Mouse (Mus musculus) c-Kit-positive CD71-negative TER-119-negative erythroid progenitor cells, embryonic 14.5 days (primary cell): ENCODE measurements around the gene Eif2d.

Source experiments
- DNase-seq: peaks from one replicate; pipeline ENCODE4 v3.0.0-alpha.2; 2013; ENCODE audit warnings: low read depth

Eif2d gene

GRCm38 (mm10) chr1:131213361-131213760, 60.4 kb downstream of the Eif2d start:
- no peak for DNase-seq

- no peak for DNase-seq
These were observed 66.0 kb downstream of the Eif2d start for GRCm38 (mm10) chr1:131218933-131219332.

DNA sequence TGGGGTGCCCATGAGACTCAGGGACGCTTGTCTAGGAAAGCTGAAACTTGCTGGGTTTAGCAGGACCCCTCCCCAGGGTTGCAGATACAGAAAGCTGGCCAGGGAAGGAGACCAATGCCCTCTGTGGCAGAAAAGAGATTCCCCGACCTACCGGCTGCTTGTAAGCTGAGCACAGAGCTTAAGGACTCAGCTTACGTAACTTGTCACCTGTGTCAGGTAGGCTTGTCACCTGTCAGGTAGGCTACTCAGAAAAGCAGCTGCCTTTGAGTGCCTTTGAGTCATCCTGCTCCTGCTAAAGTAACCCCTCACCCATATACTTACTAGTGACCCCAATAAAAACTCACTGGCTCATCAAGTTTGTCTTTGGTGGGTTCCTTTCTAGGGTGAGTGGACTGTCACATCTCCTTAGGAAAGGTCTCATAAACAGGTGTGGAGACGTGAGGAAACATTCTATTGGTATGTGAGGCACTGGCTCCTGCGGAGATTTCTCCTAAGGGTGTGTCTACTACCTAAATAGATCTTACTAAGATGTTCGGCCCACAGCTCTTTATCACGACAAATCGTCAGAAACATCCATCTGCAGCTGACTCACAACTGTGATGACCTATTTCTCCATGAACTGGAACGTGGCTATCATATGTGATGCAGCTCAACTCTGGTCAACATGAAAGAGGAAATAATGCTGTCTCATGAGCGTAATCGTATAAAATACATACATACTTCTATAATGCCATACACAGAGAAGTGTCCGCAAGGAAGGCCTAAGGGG, 69.0 kb downstream of the Eif2d start:
- DNase-seq = no peak

DNA sequence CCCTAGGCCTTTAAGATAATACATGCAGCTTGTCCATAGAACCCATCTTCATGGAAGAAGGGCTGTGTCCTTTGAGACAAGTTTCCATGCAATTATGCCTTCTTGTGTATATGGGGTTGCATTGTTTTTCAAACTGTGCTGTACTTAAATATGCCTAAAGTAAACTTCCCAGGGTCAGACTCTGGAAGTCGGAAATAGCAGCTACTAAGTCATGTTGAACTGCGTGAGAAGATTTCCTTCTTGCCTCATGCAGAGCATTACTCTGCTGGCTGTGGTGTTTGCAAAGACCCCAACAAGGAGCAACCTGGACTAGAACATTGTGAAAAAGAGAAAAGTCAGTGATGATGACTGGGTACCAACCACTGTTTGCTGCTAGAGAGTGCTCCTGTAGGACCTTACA, 70.4 kb downstream of the Eif2d start:
- no peak for DNase-seq

DNA sequence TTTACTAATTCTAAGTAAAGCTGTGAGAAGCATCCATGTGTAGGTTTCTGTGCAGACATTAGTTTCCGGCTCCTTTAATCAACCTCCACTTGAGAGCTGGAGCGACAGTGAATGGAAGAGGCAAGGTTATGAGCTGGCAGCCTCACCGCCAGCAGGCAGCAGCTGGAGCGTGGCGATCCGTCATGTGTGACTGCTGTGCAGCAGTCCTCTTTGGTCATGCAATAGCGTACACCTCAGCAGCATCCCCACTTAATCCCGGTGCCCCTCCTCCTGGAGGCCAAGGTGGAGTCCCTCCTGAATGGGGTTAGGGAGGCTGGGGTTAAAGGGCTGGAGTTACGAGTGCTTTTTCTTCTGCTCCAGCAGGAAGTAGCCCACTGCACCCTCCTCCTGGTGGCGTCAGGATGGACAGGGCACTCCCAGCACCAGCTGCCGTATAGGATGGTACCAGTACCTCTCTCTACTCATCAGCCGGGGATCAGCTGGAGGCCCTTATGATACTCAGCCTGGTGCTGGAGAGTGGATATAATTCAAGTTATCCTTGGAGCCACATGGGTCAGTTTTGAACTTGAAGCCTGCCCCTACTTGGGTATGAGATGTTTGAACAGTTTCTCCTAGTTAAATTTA, 72.0 kb downstream of the Eif2d start:
- no peak for DNase-seq

GRCm38 (mm10) chr1:131228225-131228624, 75.2 kb downstream of the Eif2d start:
- no peak for DNase-seq

DNA sequence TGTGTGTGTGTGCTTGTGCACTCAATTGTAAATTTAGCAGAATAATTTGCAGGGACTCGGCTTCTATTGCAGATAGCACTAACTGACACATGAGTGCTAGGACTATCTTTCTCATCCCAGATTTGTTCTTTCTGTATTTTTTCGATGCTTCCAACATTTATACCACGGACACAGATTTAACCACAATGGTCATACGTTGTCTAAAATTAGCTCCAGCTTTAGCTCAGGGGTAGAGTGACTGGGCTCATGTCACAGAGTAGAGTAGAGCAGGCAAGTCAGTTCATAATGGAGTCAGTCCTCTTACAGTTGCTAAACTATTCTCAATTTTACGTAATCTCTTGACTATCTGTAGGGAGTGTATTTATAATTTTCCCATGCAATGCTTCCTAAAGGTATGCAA, 75.7 kb downstream of the Eif2d start:
- DNase-seq = no peak

- DNase-seq = no peak
These were observed 80.5 kb downstream of the Eif2d start for GRCm38 (mm10) chr1:131233527-131233926.

DNA sequence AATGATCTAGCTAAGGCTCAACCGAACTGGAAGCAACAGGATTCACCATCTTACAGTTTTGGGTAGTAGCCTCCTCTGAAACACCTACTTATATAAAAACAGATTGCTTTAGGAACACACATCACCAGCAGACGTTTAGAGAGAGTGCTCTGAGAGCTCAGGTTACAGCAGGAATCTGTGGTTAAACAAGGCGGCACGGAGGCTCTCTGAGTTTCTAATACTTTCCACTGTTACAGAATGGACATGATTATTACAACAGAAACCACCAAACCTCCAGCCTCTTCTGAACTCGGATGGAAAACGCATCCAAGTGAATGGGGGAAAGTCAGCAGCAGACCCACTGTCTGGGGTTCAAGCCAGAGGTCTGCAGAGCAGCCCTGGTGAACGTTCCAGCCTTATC, 83.1 kb downstream of the Eif2d start:
- DNase-seq = no peak
